Mouse (Mus musculus) stomach, embryonic 16.5 days (tissue): ENCODE measurements around the gene Srbd1. TPM values are rescaled to one million over a fixed set of nuclear protein-coding genes. Genes with fewer than 3 reads are reported as not detected.

Experiments
- ATAC-seq: fragments of 200-750 bp; cut with Nextera tagmentation; 2 replicates; pipeline ENCODE4 v1.8.0; 2017; ENCODE audit warnings: moderate number of reproducible peaks, moderate TSS enrichment; ENCODE audit not compliant: insufficient read depth, low FRiP score
- H3K27ac ChIP-seq: fragments of 300-500 bp; sonication (generic); 2 replicates; pipeline ENCODE4 v1.5.1; 2014; ENCODE audit warnings: low read length
- H3K27me3 ChIP-seq: fragments of 300-500 bp; sonication (generic); 2 replicates; pipeline ENCODE4 v1.6.1; 2014; ENCODE audit warnings: low read length, control low read depth, mixed read lengths; ENCODE audit not compliant: control insufficient read depth, insufficient read depth
- H3K36me3 ChIP-seq: fragments of 300-500 bp; sonication (generic); 2 replicates; pipeline ENCODE4 v1.6.1; 2014; ENCODE audit warnings: low read length; ENCODE audit not compliant: control insufficient read depth, insufficient read depth
- H3K4me1 ChIP-seq: fragments of 300-500 bp; sonication (generic); 2 replicates; pipeline ENCODE4 v1.6.1; 2014; ENCODE audit warnings: low read length, control low read depth, mixed read lengths; ENCODE audit not compliant: control insufficient read depth, insufficient read depth
- H3K4me2 ChIP-seq: fragments of 300-500 bp; sonication (generic); 2 replicates; pipeline ENCODE4 v1.6.1; 2014; ENCODE audit warnings: low read depth, low read length, mixed read lengths
- H3K4me3 ChIP-seq: fragments of 300-500 bp; sonication (generic); replicated peaks from 2 replicates; pipeline ENCODE4 v1.5.1; 2014; ENCODE audit warnings: mild to moderate bottlenecking, low read length
- H3K9ac ChIP-seq: fragments of 300-500 bp; sonication (generic); 2 replicates; pipeline ENCODE4 v1.6.1; 2014; ENCODE audit warnings: low read length
- H3K9me3 ChIP-seq: fragments of 300-500 bp; sonication (generic); replicated peaks from 2 replicates; pipeline ENCODE4 v1.6.1; 2016; ENCODE audit warnings: low read length, control low read depth; ENCODE audit not compliant: control insufficient read depth
- WGBS: fragments of 180-500 bp; shearing (Covaris S2); extraction: QIAGEN DNeasy Blood & Tissue Kit; methylation state at CpG from one replicate; pipeline ENCODE4 v1.1.7; 2014; 5-methylcytosine and 5-hydroxymethylcytosine counted together
- polyA plus RNA-seq: library from polyadenylated mRNA; unstranded; fragments of >200 nt; fragmentation: Nextera tagmentation; extraction: Ambion mirVana; gene quantifications from 2 replicates; pipeline ENCODE4 v1.2.1, GENCODE M21; 2015

Srbd1 gene
- polyA plus RNA-seq, 1 experiment from 2014 or later: 14.0 TPM

DNA sequence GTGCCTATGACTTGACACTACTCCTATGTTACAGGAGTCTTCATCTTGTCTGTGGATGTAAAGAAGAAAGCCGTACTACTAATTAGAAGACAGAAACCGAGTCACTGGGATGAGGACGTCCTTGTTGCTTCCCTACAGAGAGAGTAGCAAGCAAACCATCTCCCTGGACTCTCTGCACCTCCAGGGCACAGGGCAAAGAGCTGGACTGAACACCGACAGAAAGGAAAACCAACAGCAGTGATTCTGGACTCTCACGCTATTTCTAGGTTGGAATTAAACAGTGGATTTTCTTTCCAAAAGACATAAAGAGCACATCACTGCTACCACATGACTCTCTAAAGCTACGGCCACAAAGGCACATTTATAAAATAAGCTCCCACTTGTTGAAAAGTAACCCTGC lies 110.3 kb downstream of the Srbd1 start:
- no peaks in the 10 kb centered on the region for H3K27me3 ChIP-seq
- H3K4me3 ChIP-seq: no peak overlapping the region
- H3K36me3 ChIP-seq: no peaks in the 10 kb centered on the region
- no peak overlapping the region for H3K27ac ChIP-seq
- H3K9me3 ChIP-seq: no peaks in the 10 kb centered on the region
- no peak for ATAC-seq
- no peak overlapping the region for H3K4me2 ChIP-seq
- peaks cover 22% of the 10 kb centered on the region for H3K4me1 ChIP-seq
- 72% methylated on average over 6 of the region's 6 CpGs for WGBS
- no peak overlapping the region for H3K9ac ChIP-seq

DNA sequence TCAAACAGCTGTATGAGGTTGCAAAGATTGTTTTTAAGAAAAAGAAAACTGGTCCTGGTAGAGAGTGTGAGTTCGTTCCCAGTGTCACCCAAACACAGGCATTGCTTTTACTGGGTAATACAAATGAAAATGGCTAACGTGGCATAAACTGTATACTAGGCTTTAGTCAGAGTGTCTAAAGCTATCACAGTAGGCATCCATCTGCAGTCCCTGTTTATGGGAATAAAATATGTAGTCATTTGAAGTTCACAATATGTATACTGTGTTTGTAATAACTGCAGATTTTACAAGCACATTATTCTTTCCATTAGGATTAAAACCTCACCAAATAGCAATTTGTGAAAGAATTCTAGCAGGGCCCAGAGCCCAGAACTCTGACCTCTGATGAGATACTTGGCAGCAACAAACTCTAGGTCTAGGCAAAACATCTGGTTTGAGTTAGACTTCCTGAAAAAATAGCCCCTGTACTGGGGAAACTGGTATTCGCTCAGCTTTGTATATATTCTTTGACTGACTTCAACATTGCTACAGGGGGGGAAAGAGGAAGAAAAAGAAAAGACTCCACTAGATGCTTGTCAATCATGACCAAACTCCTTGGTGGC lies 112.8 kb downstream of the Srbd1 start:
- Histone ChIP-seq H3K36me3 (no peaks in the 10 kb centered on the region), H3K4me3 (no peak overlapping the region), H3K9ac (no peak overlapping the region), H3K9me3 (no peaks in the 10 kb centered on the region), H3K27ac (peak overlapping the region; percentile 80), H3K4me1 (0 out of 2 replicates have a peak, but pooled peaks cover 5% of the 10 kb centered on the region), H3K27me3 (no peaks in the 10 kb centered on the region), H3K4me2 (no peak overlapping the region)
- ATAC-seq: peak; percentile 75
- WGBS: 53% methylated on average over 3 of the region's 3 CpGs

DNA sequence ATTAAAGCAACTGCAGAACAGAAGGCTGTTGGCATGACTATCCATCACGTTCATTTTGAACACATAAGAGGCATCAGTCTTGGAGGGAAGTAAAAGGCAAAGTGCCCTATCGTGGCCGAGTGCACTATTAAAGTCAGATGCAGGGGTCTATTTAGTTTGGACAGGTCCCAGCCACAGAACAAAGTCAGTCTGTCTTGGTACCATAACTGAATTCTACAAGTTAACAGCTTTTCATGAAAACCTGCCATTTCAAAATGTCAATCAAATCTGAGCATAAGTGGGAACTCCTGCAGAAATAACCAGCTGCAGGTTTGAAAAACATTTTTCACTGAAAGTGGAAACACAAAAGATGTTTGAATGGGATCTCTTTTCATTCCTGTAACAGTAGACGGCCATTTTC lies 115.0 kb downstream of the Srbd1 start:
- no peaks in the 10 kb centered on the region for H3K27me3 ChIP-seq
- WGBS: 73% methylated on average over 4 of the region's 4 CpGs
- H3K4me2 ChIP-seq: no peak overlapping the region
- H3K9ac ChIP-seq: no peak overlapping the region
- H3K4me3 ChIP-seq: no peak overlapping the region
- ATAC-seq: no peak
- H3K27ac ChIP-seq: no peak overlapping the region
- no peaks in the 10 kb centered on the region for H3K9me3 ChIP-seq
- H3K36me3 ChIP-seq: no peaks in the 10 kb centered on the region
- H3K4me1 ChIP-seq: 0 out of 2 replicates have a peak, but pooled peaks cover 5% of the 10 kb centered on the region

DNA sequence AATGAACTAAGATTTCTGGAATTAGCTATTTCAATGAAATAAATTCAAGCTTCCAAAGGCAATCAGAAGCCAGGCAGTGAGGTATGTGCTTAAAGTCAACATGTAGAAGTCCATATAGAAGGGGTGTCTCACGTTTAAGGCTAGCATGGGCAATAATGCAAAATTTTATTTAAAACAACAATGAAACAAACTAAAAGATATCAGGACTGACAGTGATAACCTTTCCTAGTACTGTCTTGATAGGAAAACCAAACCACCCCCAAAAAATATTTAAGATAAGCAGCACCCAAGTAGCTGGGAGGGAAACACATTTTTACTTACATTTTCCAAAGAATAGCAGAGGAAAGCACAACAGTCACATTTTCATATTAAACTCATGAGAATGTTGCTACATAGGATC lies 115.8 kb downstream of the Srbd1 start:
- Histone ChIP-seq H3K27ac (no peak overlapping the region), H3K27me3 (no peaks in the 10 kb centered on the region), H3K4me3 (no peak overlapping the region), H3K9ac (no peak overlapping the region), H3K36me3 (no peaks in the 10 kb centered on the region), H3K4me1 (0 out of 2 replicates have a peak, but pooled peaks cover 5% of the 10 kb centered on the region), H3K9me3 (no peaks in the 10 kb centered on the region), H3K4me2 (no peak overlapping the region)
- no peak for ATAC-seq
- WGBS: 76% methylated on average over 1 of the region's 1 CpGs

DNA sequence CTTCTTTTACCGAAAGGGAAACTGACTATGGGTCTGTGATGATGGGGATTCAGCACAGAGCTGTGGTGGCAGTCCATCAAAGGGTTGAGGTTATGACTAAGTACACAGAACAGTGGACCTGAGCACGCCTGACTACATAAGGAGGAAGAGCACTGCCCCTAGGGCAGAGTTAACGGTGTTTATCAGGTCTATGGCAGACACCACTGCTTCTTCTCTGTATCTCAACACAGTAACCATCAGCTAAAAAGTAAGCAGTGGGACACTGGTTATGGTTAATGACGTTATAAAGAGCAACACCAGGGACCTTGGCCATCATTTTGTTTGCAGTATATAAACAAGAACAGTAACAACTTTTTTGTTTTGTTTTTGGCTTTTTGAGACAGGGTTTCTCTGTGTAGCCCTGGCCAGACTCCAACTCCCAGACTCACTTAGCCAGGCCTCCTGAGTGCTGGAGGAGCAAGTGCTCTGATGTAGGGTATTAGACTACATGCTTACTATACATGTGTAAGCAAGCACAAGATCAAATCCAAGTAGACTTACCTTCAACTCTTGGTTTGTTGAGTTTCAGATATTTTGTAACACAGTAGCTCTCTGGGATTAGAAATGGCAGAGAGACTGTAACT lies 117.3 kb downstream of the Srbd1 start:
- Histone ChIP-seq H3K36me3 (no peaks in the 10 kb centered on the region), H3K9me3 (no peaks in the 10 kb centered on the region), H3K9ac (no peak overlapping the region), H3K27ac (no peak overlapping the region), H3K27me3 (no peaks in the 10 kb centered on the region), H3K4me2 (no peak overlapping the region), H3K4me1 (no peaks in the 10 kb centered on the region), H3K4me3 (no peak overlapping the region)
- no peak for ATAC-seq
- 72% methylated on average over 4 of the region's 4 CpGs for WGBS

DNA sequence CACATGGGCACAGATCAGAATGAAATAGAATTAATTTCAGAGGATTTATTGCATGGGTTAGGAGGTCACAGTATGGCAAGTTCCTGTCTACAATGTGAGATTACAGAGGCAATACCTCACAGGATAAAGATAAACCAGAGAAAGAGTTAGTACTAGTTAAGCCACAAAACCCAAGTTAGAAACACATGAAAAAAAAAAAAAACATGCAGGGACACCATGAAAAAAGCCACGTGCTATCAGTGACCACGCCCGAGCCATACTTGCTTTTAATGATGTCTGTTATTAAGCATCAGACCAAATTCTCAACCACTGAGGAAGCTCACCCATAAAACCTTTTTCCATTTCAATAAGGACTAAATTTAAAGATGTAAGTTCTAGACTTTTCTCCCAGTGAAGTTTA lies 120.4 kb downstream of the Srbd1 start:
- ATAC-seq: no peak
- H3K27ac ChIP-seq: no peak overlapping the region
- H3K4me2 ChIP-seq: no peak overlapping the region
- H3K9ac ChIP-seq: no peak overlapping the region
- H3K36me3 ChIP-seq: no peaks in the 10 kb centered on the region
- no peaks in the 10 kb centered on the region for H3K27me3 ChIP-seq
- WGBS: 68% methylated on average over 3 of the region's 3 CpGs
- no peaks in the 10 kb centered on the region for H3K4me1 ChIP-seq
- no peak overlapping the region for H3K4me3 ChIP-seq
- no peaks in the 10 kb centered on the region for H3K9me3 ChIP-seq

DNA sequence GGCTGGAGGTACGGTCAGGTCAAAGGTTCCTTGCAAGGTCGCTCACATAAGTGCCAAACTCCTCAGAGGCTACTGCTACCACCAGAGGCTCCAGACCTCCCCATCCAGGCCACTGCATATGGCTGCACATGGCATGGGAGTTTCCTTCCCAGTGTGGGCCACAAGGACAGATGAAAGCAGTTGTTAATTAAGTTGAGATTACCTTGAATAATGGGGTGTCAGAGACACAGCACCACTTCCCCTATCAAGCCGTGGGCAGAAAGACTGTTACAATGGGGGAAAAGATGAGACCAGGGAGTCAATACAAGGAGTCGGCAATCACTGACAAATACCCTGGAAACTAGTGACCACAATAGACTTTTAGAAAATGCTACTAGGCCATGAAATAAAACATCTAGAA lies 122.6 kb downstream of the Srbd1 start:
- Histone ChIP-seq H3K27ac (no peak overlapping the region), H3K4me1 (no peaks in the 10 kb centered on the region), H3K4me2 (no peak overlapping the region), H3K27me3 (no peaks in the 10 kb centered on the region), H3K9me3 (no peaks in the 10 kb centered on the region), H3K4me3 (no peak overlapping the region), H3K36me3 (no peaks in the 10 kb centered on the region), H3K9ac (no peak overlapping the region)
- no peak for ATAC-seq
- WGBS: 70% methylated on average over 4 of the region's 4 CpGs

DNA sequence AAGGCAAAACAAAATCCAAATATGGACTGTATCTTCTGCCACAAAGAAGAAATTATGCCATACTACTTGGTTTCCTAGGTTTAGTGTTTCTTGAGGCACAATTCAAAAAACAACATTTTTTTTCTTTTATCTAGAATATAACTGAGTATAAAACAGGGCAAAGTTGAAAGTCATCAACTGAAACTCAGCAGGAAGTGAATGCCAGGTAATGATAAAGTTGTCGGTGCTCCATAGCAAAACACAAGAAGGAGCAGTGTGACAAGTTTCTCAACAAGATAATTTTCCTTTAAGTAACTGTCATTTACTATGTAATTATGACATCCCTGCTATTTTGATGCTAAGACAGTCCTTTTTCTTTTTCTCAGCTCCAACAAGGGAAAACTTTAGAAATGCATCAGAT lies 123.2 kb downstream of the Srbd1 start:
- no peak for ATAC-seq
- no peaks in the 10 kb centered on the region for H3K36me3 ChIP-seq
- H3K9me3 ChIP-seq: no peaks in the 10 kb centered on the region
- no peak overlapping the region for H3K27ac ChIP-seq
- WGBS: 53% methylated on average over 1 of the region's 1 CpGs
- no peak overlapping the region for H3K4me2 ChIP-seq
- no peaks in the 10 kb centered on the region for H3K4me1 ChIP-seq
- no peak overlapping the region for H3K4me3 ChIP-seq
- H3K27me3 ChIP-seq: no peaks in the 10 kb centered on the region
- no peak overlapping the region for H3K9ac ChIP-seq

DNA sequence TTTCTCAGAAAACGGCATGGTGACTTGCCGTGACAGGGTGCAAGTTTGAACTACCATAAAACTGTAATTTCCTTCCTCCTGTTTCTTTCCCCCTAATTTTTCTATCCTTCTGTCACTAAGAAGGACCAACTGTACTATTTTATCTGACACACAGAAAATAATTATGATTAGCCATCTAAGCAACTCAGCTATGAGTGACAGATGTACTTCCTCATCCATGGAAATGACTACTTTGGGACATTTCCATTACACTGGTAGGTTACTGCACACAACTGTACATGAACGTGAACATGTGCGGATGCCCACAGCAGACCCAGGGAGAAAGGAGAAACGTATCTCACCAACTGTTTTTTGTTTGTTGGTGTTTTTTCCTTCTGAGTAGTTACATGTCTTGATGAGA lies 123.7 kb downstream of the Srbd1 start:
- no peak overlapping the region for H3K27ac ChIP-seq
- no peak overlapping the region for H3K4me3 ChIP-seq
- H3K9ac ChIP-seq: no peak overlapping the region
- WGBS: 84% methylated on average over 5 of the region's 5 CpGs
- no peaks in the 10 kb centered on the region for H3K36me3 ChIP-seq
- no peak overlapping the region for H3K4me2 ChIP-seq
- ATAC-seq: no peak
- H3K9me3 ChIP-seq: no peaks in the 10 kb centered on the region
- H3K4me1 ChIP-seq: no peaks in the 10 kb centered on the region
- no peaks in the 10 kb centered on the region for H3K27me3 ChIP-seq
